Mouse (Mus musculus) lung, adult 2 months (tissue): ENCODE data around the gene Qsox1.

Experiments used
- CTCF ChIP-seq: fragments of 200-500 bp; IDR thresholded peaks from 2 replicates; pipeline ENCODE4 v1.5.1; 2011; ENCODE audit warnings: mild to moderate bottlenecking, low read length, control low read depth; ENCODE audit not compliant: insufficient read depth
- POLR2A ChIP-seq: fragments of 200-500 bp; IDR thresholded peaks from 2 replicates; pipeline ENCODE4 v1.6.1; 2011; ENCODE audit warnings: low read depth, mild to moderate bottlenecking, control low read depth, low read length, borderline replicate concordance; ENCODE audit errors: extremely low read depth

DNA sequence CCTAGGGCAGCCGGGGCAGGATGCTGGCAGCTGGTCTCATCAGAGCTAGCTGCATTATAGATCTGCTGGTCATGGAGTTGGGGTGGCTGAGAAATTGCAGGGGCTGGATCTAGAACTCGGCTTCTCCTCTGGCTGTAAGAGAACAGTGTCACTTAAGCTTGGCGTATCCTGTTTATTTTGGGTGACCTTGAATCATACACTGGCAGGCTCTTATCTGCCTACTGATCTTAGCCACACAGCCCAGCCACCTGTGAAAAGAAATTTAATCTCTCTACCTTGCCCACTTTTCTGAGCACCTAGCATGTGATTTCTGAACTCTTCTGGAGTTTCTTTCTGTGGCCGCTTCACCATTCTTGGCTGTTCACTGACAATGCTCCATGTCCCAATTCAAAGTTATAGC, 30.8 kb upstream of the Qsox1 start:
- no peak for TF ChIP-seq POLR2A
- no peak for TF ChIP-seq CTCF
